Mouse (Mus musculus) midbrain, postnatal 0 days (tissue): ENCODE results near the gene Uba5. TPM values are rescaled to one million over a fixed set of nuclear protein-coding genes. Genes with fewer than 3 reads are reported as not detected.

Source experiments
- ATAC-seq: fragments of 200-750 bp; cut with Nextera tagmentation; 2 replicates; pipeline ENCODE4 v1.8.0; 2017; ENCODE audit warnings: moderate number of reproducible peaks, mild to moderate bottlenecking, moderate TSS enrichment, moderate library complexity; ENCODE audit not compliant: low FRiP score
- DNase-seq: peaks from one replicate; pipeline ENCODE4 v3.0.0-alpha.2; 2015; ENCODE audit warnings: low spot score
- H3K27ac ChIP-seq: fragments of 300-500 bp; sonication (generic); 2 replicates; pipeline ENCODE4 v1.5.1; 2014; ENCODE audit warnings: low read depth, mild to moderate bottlenecking, low read length, mixed read lengths
- H3K27me3 ChIP-seq: fragments of 300-500 bp; sonication (generic); 2 replicates; pipeline ENCODE4 v1.6.1; 2014; ENCODE audit warnings: low read length, control low read depth, mixed read lengths; ENCODE audit not compliant: insufficient read depth
- H3K36me3 ChIP-seq: fragments of 300-500 bp; sonication (generic); 2 replicates; pipeline ENCODE4 v1.6.1; 2014; ENCODE audit warnings: low read length, control low read depth, mixed read lengths; ENCODE audit not compliant: insufficient read depth
- H3K4me1 ChIP-seq: fragments of 300-500 bp; sonication (generic); 2 replicates; pipeline ENCODE4 v1.6.1; 2014; ENCODE audit warnings: mild to moderate bottlenecking, control low read depth, antibody characterized with exemption, low read length, mixed read lengths; ENCODE audit not compliant: insufficient read depth
- H3K4me2 ChIP-seq: fragments of 300-500 bp; sonication (generic); 2 replicates; pipeline ENCODE4 v1.6.1; 2014; ENCODE audit warnings: low read depth, mild to moderate bottlenecking, low read length, mixed read lengths; ENCODE audit not compliant: poor library complexity, severe bottlenecking
- H3K4me3 ChIP-seq: fragments of 300-500 bp; sonication (generic); 2 replicates; pipeline ENCODE4 v1.5.1; 2014; ENCODE audit warnings: low read depth, mild to moderate bottlenecking, low read length, moderate library complexity
- H3K9ac ChIP-seq: fragments of 300-500 bp; sonication (generic); replicated peaks from 2 replicates; pipeline ENCODE4 v1.6.1; 2014; ENCODE audit warnings: mild to moderate bottlenecking, low read length, moderate library complexity, mixed read lengths; ENCODE audit not compliant: poor library complexity, severe bottlenecking
- H3K9me3 ChIP-seq: fragments of 300-500 bp; sonication (generic); 2 replicates; pipeline ENCODE4 v1.6.1; 2016; ENCODE audit warnings: low read length, control low read depth
- CTCF ChIP-seq: IDR thresholded peaks from 2 replicates; pipeline ENCODE4 v1.5.1; 2016; ENCODE audit warnings: antibody characterized with exemption, mild to moderate bottlenecking
- WGBS: fragments of 180-500 bp; shearing (Covaris S2); extraction: QIAGEN DNeasy Blood & Tissue Kit; methylation state at CpG from one replicate; pipeline ENCODE4 v1.1.7; 2014; 5-methylcytosine and 5-hydroxymethylcytosine counted together
- polyA plus RNA-seq: library from polyadenylated mRNA; unstranded; fragments of >200 nt; fragmentation: Nextera tagmentation; extraction: Ambion mirVana; gene quantifications from 2 replicates; pipeline ENCODE4 v1.2.1, GENCODE M21; 2015
- total RNA-seq: library from RNA; depleted of rRNA; stranded (reverse); fragments of >200 nt; gene quantifications from 2 replicates; pipeline ENCODE4 v1.2.3, GENCODE M21; 2014

Gene Uba5
- total and polyA plus RNA-seq, 2 experiments from 2014 or later = 53.8 to 77.7 TPM

DNA sequence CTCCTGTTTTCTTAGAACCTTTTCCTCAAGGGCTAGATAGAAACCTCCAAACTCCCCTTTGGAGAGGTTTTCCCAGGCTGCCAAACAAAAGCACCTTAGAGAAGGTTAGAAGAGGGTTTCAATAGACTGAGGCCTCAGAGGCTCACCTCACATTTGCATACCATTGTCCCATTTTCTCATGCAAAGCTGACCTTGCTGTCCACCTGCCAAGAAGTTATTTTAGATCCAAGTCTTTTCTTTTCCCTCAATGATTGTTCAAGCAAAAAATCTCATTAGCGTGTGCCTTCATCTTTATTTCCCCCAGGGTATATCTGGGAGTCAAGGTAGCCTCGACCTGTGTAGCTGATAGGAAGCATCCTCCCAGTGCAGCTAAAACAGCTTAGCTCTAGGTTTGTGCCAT is 40.0 kb upstream of the Uba5 start:
- no peak overlapping the region for H3K4me3 ChIP-seq
- no peaks in the 10 kb centered on the region for H3K9me3 ChIP-seq
- no peak overlapping the region for H3K4me2 ChIP-seq
- no peak for TF ChIP-seq CTCF
- no peaks in the 10 kb centered on the region for H3K27me3 ChIP-seq
- DNase-seq (no peak), ATAC-seq (no peak)
- 34% methylated on average over 2 of the region's 2 CpGs for WGBS
- no peak overlapping the region for H3K27ac ChIP-seq
- H3K9ac ChIP-seq = no peak overlapping the region
- H3K4me1 ChIP-seq = no peaks in the 10 kb centered on the region
- no peaks in the 10 kb centered on the region for H3K36me3 ChIP-seq

DNA sequence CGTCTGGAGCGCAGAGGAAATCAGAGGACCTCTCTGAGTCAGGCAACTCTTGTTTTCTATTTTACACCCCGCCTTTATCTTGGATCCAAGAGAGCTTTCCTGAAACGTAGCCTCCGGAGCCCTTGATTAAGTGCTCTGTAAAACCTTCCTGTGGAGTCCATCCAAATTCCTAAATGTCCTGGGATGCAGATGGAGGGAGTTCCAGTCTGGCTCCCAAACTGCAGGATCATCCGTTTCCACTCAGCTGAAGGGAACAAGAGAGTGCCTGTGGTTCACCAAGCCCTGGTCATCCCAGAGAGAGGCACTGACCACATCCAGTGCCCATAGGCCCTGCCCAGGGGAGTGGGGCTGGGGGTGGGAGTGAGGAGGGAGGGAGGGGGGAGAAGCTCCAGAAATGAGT is 39.4 kb upstream of the Uba5 start:
- WGBS = 37% methylated on average over 6 of the region's 6 CpGs
- no peak for DNase-seq
- Histone ChIP-seq H3K9ac (no peak overlapping the region), H3K27me3 (no peaks in the 10 kb centered on the region), H3K9me3 (no peaks in the 10 kb centered on the region), H3K27ac (no peak overlapping the region), H3K4me3 (no peak overlapping the region), H3K36me3 (no peaks in the 10 kb centered on the region), H3K4me2 (no peak overlapping the region), H3K4me1 (no peaks in the 10 kb centered on the region)
- no peak for ATAC-seq
- TF ChIP-seq CTCF = no peak

DNA sequence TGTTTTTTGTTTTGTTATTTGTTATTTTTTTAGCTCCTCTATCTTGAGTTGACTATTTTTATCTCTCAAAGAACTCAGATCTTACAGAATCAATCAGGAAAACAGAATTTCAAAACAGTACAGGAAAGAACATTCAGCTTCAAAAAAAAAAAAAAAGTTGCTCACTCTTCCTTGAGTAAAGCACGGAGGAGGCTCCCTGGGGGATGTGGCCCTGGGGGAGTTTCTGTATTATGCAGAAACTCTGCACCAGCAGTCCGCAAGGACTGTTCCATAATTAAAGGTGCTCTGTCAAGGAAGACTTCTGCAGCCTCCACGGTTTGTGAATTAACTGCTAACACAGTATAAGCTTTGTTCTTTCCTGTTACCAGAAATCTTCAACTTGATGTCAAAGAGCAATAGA is 38.5 kb upstream of the Uba5 start:
- Histone ChIP-seq H3K27ac (no peak overlapping the region), H3K9me3 (no peaks in the 10 kb centered on the region), H3K36me3 (no peaks in the 10 kb centered on the region), H3K27me3 (no peaks in the 10 kb centered on the region), H3K4me2 (no peak overlapping the region), H3K4me3 (no peak overlapping the region), H3K9ac (no peak overlapping the region), H3K4me1 (no peaks in the 10 kb centered on the region)
- TF ChIP-seq CTCF = no peak
- 31% methylated on average over 3 of the region's 3 CpGs for WGBS
- ATAC-seq (no peak), DNase-seq (no peak)

DNA sequence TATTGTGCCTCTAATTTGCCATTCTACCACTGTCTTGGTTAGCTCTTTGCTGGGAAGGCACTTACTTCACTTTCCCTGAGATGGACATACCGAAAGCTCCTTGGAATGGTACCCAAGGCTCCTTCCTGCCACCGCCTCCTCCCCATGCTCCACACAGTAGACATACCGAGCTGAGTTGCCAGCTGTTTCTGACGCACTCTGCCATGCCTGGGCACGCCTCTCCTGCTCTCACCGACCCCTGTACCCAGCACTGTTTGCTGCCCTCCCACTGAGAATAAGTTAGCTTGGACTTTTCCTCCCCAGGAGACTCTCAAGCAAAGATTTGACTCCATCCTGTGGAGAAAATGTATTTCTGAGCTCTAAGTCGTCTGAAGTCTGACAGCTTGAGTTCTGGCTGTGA is 37.9 kb upstream of the Uba5 start:
- TF ChIP-seq CTCF = no peak
- no peak for ATAC-seq
- 48% methylated on average over 7 of the region's 7 CpGs for WGBS

DNA sequence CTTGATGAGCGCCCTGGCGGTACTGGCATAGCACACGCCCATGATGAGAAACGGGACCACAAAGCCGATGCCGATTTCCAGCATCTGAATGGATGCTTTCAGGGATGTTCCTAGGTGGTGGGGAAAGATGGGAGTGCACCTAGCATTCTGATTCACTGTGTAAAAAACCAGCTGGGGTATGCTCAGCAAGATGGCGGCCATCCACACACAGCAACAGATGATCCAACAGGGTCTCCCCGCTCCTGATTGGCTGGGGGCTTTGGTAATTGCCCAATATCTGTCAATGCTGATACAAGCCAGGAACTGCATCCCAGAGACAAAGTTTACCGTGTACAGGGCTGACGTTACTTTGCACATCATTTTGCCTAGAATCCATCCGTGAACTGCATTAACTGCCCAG is 36.1 kb upstream of the Uba5 start:
- H3K4me3 ChIP-seq = no peak overlapping the region
- H3K4me1 ChIP-seq = no peaks in the 10 kb centered on the region
- H3K27me3 ChIP-seq = no peaks in the 10 kb centered on the region
- ATAC-seq (no peak), DNase-seq (no peak)
- no peak overlapping the region for H3K4me2 ChIP-seq
- no peaks in the 10 kb centered on the region for H3K36me3 ChIP-seq
- no peaks in the 10 kb centered on the region for H3K9me3 ChIP-seq
- no peak overlapping the region for H3K27ac ChIP-seq
- H3K9ac ChIP-seq = no peak overlapping the region
- 93% methylated on average over 11 of the region's 11 CpGs for WGBS
- TF ChIP-seq CTCF = no peak

More for the DNA sequence above, 37.9 kb upstream of the Uba5 start:
- Histone ChIP-seq H3K4me3 (no peak overlapping the region), H3K4me2 (no peak overlapping the region), H3K4me1 (no peaks in the 10 kb centered on the region), H3K27ac (no peak overlapping the region), H3K9me3 (no peaks in the 10 kb centered on the region), H3K9ac (no peak overlapping the region), H3K36me3 (no peaks in the 10 kb centered on the region), H3K27me3 (no peaks in the 10 kb centered on the region)
- DNase-seq = no peak

DNA sequence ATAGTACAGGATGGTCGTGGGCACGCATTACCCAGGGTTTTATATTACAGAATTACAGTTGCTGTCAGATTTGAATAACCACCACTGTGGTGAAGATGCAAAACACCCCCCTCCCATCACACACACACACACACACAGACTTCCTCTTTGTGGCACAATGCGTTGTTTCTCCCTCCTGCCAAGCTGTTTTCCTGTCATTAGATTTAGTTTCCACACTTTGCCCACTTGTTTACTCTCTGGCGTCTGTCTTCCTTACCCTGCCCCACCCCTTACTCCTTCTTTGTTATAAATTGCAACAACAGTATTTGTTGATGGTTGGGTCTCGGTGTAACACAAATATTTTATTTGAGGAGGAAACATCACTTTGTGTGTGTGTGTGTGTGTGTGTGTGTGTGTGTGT is 35.3 kb upstream of the Uba5 start:
- Histone ChIP-seq H3K9ac (no peak overlapping the region), H3K4me3 (no peak overlapping the region), H3K36me3 (no peaks in the 10 kb centered on the region), H3K4me2 (no peak overlapping the region), H3K4me1 (no peaks in the 10 kb centered on the region), H3K27ac (no peak overlapping the region), H3K27me3 (no peaks in the 10 kb centered on the region), H3K9me3 (no peaks in the 10 kb centered on the region)
- DNase-seq (no peak), ATAC-seq (no peak)
- WGBS = 89% methylated on average over 5 of the region's 5 CpGs
- no peak for TF ChIP-seq CTCF
